Mouse (Mus musculus) kidney, postnatal 10 days (tissue): ENCODE measurements around the gene Ankdd1a.

Source experiments
- DNase-seq: peaks from one replicate; pipeline ENCODE4 v3.0.0; 2021; ENCODE audit warnings: mixed read lengths

The Ankdd1a gene

DNA sequence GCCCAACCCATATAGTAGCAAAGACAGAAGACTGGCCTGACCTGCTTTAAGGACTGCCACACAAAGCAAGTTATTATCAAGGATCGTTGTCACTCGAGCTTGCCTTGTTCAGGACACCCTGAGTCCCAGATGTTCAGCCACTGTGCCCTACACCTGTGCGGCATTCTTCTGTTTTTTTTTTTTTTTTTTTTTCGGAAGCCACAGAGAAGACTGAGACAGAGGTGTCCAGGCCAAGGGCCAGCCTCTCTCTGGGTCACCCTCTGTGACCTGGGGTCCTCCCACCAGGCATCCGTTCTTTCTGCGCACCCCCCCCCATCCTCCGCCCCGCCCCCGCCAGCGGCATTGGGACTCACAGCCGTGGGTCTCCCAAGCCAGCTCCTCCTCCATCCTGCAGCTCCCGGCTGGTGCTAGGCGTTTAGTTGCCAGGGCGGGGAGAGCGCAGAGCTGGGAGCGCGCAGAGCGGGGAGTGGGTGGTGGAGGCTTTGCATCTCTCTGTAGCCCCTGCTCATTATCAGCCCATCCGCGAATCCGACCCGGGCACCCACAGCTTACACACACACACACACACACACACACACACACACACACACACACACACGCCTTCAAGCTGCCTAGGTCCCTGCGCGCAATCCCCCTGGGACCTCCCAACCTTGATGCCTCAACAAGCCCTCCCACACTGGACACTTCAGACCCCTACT lies at the start of gene Ankdd1a:
TSS of gene Ankdd1a (minus strand) at position 387 of the 698 bp plus-strand sequence.
- peak; percentile 54 for DNase-seq

GRCm38 (mm10) chr9:65569491-65569971 lies 49.5 kb upstream of the Ankdd1a start:
- no peak for DNase-seq

DNA sequence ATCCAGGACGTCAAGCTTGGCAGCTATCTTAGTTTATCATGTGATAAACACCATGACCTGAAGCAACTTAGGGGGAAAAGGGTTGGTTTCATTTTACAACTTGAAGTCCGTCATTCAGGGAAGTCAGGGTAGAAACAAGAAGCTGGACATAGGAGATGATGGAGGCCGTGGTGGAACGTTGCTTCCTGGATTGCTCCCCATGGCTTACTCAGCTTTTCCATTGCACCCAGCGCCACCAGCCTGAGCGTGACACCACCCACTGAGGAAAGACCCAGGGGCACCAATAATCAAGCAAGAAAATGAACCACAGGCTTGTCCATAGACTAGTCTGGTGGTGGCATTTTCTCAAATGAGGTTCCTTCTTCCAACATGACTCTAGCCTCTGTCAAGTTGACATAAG lies 48.8 kb upstream of the Ankdd1a start:
- DNase-seq, result no peak

DNA sequence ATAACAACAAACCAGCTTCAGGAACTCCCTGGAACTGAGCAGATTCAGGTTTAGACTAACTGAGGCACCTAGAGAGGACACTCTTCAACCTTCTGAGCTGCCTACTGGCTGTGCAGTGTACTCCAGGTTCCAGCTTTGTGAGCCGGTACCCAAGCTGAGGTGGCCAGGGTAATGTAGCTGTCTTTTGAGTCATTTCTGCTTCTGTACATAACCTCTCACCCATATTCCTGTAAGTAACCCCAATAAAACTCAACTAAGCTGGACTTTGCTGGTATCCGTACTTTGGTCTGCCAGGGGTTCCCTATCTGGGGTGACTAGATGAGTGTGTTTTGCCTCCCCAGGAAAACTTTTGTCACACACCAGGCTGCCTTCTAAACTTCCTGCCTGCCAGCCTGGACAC lies 44.7 kb upstream of the Ankdd1a start:
- no peak for DNase-seq

DNA sequence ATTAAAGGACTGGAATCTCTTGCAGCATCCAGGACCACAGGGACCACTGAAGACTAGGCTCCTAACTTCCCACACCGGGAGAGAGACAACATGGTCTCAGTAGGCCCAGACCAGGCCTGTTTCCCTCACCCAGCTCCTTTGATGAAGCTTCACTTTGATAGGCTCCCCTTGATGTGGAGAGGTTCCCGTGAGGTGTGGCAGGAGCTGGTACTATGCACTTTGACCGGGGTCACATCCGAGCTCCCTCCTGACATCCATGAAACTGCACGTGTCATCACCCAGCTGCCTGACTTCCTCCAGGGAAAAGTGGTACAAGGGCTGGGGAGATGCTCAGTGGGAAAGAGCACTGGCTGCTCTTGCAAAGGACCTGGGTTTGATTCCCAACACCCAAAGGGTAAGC lies 43.1 kb upstream of the Ankdd1a start:
- no peak for DNase-seq

DNA sequence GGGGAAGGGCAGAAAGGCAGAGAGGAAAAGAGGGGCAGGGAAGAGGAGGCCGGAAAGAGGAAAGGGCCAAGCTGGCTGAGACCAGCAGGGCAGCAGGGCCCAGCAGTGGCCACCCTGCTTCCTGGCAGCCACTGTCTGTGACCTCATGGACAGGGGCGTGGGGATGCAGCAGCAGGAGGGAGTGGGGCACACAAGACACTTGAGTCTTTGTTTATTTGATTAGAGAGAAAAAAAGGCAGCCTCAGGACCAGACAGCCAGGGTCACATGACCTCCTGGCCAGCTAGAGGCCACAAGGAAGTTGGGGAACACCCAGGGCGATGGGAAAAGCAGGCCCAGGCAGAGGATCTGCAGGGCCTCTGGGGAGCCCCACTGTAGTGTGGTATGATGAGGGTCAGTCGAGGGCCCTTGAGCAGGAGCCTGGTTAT lies 42.1 kb upstream of the Ankdd1a start:
- DNase-seq, result peak; percentile 75

DNA sequence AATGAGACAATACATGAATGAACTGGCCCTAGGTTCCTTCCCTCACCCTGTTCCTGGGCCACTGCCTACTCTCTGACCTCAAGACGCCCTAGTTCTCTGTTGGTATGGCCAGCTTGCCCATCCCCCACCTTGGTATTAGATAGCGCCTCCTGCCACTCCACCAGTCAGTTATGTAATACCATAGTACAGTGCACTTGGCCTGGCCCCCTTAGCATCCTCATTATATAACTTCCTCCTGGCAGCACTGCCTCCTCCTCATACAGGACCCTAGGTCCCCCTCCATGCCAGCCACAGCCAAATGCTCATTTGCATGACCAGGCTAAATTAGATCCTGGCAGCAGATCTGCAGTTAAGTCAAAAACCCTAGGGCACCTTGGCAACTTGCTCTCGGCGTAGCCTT lies 41.0 kb upstream of the Ankdd1a start:
- no peak for DNase-seq

DNA sequence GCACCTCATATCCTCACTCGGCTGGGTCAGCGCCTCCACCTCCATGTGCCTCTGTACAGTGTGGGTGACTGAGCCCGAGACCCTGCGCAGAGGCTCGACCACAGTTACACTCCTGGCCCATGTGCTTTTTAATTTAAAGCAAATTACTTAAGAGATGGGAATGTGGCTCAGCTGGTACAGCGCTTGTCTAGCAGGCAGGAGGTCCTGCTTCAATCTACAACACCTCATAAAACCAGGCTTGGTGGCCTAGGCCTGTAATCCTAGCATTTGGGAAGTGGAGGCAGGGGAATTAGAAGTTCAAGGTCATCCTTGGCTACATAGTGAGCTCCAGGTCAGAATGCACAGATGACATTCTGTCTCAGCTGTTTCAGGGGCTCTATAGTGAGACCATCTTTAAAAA lies 38.8 kb upstream of the Ankdd1a start:
- DNase-seq, result no peak

GRCm38 (mm10) chr9:65556979-65557378 lies 37.0 kb upstream of the Ankdd1a start:
- no peak for DNase-seq

DNA sequence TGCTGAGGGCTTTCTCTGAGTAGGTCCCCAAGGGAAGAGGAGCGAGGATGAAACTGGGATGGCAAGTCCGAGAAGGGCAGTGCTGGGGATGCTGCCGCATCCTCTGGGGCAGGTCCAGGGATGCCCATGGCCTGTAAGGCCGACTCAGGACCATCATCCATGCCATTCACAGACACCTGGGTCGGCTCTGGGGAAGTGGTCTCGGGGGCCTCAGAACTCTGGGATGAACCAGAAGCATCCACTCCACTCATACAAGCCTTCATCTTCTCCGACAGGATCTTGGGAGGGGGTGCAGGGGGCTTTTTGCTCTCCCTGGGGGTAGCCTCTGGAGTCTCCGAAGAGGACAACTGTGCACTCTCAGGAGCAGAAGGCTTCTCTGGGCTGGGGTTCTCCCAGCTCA lies 36.4 kb upstream of the Ankdd1a start:
- no peak for DNase-seq

DNA sequence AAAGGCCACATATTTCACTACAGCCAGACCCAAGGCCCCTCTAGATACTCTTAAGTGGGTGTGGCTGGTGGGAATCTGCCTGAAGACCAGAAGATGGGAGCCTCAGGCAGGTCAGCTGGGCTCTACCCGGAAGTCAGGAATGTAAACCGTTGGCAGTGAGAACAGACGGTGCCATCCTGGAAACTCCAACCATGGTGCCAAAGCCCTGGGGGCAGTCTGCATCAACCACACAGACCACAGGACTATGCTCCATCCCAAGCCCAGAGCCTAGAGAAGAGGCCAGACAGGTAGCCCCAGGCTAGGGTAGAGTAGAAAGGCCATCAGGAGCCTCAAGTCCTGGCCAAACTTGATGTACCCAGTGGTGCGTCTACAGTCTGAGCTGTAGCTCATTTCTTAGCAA lies 35.6 kb upstream of the Ankdd1a start:
- no peak for DNase-seq

- peak; percentile 74 for DNase-seq
Measured at GRCm38 (mm10) chr9:65555001-65555405, 35.0 kb upstream of the Ankdd1a start.

DNA sequence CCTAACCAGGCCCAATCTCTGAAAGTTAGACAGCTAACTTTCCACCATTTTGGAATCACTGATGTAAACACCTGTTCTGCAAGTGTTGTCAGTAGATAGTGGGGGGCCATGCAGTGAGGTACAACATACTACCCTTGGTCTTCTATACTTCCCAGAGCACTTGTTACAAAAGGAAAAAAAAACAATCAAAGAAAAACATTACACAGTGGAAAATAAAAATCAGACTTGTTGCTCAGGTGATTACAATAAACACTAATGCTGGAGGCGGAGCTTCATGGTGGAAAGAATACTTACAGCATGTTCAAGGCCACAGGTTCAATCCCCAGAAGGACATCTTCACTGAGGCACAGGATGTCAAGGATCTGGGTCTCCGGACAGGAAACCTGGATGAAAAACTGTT lies 32.7 kb upstream of the Ankdd1a start:
- DNase-seq, result no peak

DNA sequence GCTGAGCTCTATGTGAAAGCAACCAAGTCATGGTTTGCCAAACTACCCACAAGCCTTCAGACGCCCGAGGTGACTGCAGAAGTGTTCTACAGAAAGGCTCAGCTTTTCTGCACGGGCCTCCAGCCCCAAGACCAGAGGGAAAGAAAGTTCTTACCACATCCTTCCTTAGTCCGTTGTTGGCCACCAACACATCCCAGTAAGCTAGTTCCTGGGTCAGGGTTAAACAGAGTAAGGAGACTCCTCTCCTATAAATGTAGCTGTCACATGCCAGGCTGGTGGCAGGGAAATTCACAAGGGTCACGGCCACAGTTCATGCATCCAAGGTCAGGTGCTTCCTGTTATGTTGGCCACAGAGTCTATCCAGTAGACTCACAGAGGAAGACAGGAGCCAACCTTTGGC lies 32.1 kb upstream of the Ankdd1a start:
- DNase-seq, result no peak

DNA sequence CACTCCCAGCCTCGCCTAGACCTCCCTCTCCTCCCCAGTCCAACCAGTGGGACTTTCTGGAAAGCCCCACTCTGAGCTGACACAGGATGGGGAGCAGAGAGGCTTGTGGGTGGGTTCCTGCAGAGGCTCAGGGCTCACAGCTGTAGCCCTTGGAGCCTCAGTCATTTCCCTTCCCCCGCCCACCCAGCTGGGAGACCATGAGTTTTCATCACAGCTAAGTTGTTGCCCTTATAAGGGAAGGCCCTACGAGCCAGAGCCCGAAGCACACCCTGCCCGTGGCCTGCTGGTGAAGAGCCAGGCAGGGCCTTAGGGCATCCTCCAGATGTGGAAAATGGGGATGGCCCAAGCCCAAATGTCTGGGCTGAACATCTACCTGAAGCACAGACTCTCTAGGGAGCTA lies 31.0 kb upstream of the Ankdd1a start:
- peak; percentile 91 for DNase-seq

DNA sequence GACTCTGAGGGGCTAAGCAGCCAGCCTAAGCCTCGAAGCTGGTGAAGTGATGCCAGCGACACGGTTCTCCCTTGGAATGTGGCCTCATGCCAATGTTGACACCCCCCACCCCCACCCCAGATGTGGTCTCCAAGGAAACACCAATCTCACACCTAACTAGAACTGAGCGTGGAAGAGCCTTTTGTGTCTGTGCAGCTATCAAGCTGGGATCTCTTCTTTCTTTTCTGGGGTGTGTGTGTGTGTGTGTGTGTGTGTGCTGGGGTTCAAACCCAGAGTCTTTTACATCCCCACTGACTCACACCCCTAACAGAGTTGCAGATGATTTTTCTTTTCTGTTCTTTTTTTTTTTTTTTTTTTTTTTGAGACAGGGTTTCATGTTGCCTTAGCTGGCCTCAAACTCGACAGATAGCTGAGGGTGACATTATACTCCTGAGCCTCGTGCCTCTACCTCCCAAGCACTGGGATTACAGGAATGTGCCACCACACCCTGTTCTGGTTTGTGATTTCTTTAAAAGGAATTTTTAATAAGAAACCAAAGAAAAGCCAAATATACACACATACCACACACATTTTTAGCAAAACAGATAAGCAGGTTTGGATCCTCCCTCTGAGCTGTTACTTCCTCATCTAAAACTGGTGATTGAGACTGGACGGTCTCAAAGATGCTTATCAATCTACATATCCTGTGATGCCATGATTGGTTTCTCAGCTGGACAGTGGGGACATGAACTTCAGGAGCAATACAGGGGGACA lies 30.3 kb upstream of the Ankdd1a start:
- DNase-seq, result no peak

- no peak for DNase-seq
Measured at GRCm38 (mm10) chr9:65549643-65550042, 29.6 kb upstream of the Ankdd1a start.

GRCm38 (mm10) chr9:65549139-65549538 lies 29.1 kb upstream of the Ankdd1a start:
- no peak for DNase-seq

DNA sequence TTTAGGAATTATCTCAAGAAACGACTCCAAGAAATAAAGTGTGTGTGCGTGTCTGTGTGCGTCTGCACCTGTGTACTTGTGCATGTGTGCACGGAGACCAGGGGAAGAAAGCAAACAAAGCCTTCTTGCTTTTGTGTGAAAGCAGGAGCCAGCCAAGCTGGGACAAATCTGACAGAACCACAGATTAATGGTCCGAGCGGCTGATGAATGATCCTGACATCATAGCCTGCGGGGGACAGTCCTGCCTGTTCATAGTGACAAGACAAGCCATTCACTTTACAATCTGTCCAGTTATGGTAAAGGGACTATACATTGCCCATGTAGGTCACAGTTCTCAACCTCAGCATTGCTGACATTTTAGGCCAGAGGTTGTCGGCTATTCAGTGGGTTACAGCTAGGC lies 28.3 kb upstream of the Ankdd1a start:
- DNase-seq, result no peak

DNA sequence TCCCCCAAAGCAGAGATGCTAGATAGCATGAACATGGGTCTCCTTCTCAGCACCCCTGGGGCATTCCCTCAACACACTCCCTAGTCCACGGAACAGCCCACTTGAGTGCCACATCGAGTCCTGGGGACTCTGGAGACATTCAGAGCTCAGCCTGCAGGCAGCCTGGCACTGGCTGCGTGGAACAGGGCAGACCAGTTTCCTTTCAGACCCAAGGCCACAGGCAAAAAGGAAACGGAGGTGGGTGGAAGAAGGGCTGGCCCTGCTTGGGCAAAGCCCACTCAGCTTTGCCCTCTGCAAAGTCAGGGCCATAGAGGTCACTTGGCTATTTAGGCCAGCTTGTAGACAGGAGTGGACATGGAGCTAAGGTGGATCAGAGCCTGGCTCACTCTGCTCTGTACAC lies 27.9 kb upstream of the Ankdd1a start:
- DNase-seq, result no peak

DNA sequence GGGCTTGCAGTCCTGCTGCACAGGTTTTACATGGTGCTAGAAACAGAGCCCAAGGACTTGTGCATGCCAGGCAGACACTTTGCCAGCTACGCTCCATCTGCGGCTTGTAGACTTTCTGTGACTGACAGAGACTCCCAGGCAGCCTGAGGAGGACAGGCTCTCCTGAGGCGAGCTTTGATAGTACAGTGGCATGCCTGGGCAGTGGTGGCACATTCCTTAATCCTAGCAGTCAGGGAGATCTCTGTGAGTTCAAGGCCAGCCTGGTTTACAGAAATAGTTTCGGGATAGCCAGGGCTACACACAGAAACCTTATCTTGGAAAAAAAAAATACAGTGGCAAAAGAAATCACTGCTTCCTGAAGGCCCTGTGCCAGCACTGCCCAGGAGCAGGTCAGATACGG lies 27.1 kb upstream of the Ankdd1a start:
- DNase-seq, result no peak

DNA sequence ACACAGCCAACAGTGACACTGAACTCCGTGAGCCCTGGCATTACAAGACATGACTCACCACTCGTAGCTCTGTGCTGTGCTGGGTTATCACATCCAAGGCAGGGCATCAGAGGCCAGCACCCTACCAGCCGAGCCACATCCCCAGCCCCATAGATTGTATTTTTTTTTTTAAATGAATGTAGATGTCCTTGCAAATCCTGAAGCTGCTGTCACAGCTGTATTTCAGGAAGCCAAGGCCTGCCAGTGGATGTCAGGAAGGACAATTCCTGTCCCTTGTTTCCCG lies 26.4 kb upstream of the Ankdd1a start:
- no peak for DNase-seq

GRCm38 (mm10) chr9:65545635-65546412 lies 25.8 kb upstream of the Ankdd1a start:
- DNase-seq, result no peak

GRCm38 (mm10) chr9:65542111-65542524 lies 22.1 kb upstream of the Ankdd1a start:
- DNase-seq, result no peak
